Mouse (Mus musculus) spleen, adult 2 months (tissue): ENCODE measurements around the gene Tmcc2.

Experiments
- CTCF ChIP-seq: fragments of 200-500 bp; IDR thresholded peaks from 2 replicates; pipeline ENCODE4 v1.5.1; 2011; ENCODE audit warnings: mild to moderate bottlenecking, inconsistent platforms; ENCODE audit not compliant: insufficient read depth, insufficient read length, insufficient replicate concordance; ENCODE audit errors: extremely low read depth
- POLR2A ChIP-seq: fragments of 200-500 bp; IDR thresholded peaks from 2 replicates; pipeline ENCODE4 v1.6.1; 2011; ENCODE audit warnings: low read depth, low read length, inconsistent platforms

DNA sequence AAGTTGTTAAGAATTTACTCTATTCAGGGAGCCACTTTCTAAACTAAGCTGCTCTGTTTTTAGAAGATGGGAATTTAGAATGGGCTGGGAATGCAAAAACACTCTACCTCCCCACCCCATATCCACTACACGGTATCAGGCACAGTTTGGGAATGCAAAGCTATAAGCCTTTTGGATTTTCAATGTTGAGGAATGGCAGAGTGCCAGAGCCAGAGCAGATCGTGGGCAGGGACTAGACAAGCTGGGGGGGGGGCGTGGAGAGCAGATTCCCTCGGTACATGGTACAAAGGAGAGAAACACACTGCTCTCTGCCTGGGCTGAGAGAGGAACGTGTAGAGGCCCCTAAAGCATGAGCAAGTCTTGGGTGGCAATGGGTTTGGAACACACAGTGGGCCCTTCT is 1.8 kb upstream of the Tmcc2 start:
- TF ChIP-seq CTCF (no peak), POLR2A (no peak)
